Mouse (Mus musculus): ENCODE results near the gene Tmco4.

DNA sequence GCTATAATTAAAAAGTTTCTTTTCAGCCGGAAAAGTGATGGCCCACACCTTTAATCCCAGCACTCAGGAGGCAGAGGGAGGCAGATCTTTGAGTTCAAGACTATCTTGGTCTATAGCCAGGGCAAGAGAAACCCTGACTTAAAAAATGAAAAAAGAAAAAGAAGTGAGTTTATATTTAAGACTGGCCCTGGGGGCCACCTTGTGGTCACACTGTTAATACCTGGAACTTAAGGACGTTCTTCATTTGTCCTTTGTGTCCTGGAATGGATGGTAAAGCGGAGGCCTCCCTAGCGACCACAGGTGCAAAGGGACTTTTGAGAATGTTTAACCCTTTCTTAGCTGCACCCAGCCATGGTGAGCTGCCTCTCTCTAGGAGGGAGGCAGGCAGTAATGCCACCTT, 106.0 kb downstream of the Tmco4 start:
- TF ChIP-seq CTCF (IDR thresholded peaks at IDR 0.05; ENCODE audit: low read depth): peak; percentile 23; the same call in 1 of the 2 replicates
- no peak for TF ChIP-seq EP300 (IDR thresholded peaks at IDR 0.05; ENCODE audit: low read depth)
